Mouse (Mus musculus) ovary, postnatal 10 days (tissue): ENCODE measurements around the gene Filip1l.

Experiments
- DNase-seq: peaks from one replicate; pipeline ENCODE4 v3.0.0; 2022; ENCODE audit warnings: low spot score

Gene Filip1l

GRCm38 (mm10) chr16:57484043-57484795 lies 131.3 kb downstream of the Filip1l start:
- DNase-seq, result no peak

GRCm38 (mm10) chr16:57485265-57485664 lies 132.4 kb downstream of the Filip1l start:
- DNase-seq, result no peak

DNA sequence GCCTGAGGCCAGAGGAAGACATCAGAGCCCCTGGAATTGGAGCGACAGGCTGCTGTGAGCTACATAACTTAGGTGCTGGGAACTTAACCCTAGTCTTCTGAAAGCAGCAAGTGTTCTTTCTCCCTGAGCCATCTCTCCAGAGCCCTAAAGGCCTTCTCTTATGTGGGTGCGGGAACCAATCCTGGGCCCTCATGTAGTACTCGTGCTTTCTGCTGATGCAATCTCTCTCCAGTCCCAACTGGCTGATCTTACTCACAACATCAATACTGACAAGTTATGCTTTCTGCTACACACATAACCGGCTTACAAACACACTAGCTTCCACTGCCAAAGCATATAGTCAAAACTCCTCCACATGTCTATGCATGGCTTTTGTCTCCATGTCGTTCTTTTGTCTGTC lies 133.4 kb downstream of the Filip1l start:
- no peak for DNase-seq

DNA sequence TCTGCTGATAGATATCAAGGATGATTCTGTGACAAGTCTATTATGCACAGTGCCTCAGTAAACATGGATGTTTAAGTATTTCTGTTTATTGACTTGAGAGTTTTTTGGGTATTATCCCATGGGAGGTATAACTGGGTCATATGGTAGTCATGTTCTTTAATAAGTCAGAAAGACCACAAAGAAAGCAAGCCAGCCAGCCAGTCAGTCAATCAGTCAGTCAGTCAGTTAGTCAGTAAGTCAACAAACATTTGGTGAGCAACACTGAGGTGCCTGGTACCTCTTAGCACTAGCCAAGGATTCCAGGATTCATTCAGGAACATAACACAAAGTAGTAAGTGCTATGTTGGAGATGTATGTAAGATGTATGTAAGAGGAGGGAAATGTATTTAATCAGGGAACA lies 135.8 kb downstream of the Filip1l start:
- DNase-seq, result no peak

DNA sequence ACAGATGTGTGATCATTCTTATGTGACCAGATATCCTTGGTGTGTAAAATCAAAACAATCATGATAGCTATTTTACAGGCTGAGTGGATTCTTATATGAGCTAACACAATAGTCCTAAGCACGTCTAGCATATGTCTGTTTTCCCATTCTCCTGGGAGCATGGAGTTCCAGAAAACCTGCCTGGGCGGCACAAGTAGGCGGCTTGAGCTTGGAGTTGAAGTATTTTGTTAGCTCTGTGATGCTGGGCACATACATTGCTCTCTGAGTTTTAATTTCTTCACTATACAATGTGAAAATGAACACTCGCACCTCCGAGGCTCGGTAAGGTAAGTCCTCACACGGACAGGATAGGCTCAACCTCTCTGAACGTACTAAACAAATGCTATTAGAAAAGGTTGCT lies 137.8 kb downstream of the Filip1l start:
- DNase-seq, result no peak

DNA sequence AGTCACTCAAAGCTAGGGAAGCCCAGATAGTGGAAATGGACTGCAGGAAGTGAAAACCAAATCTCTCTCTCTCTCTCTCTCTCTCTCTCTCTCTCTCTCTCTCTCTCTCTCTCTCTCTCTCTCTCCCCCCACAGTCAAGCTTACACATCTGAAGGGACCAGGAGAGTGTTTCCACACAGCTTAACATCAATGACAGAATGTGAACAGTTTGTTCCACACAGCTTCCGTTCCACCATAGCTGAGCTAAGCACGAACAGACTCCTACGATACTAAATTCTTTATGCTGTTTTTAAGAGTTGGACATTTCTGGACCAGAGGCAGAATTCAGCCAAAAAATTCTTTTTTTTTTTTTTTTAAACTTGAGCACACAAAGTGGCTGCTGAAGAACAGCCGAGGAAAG lies 139.0 kb downstream of the Filip1l start:
- DNase-seq, result no peak

DNA sequence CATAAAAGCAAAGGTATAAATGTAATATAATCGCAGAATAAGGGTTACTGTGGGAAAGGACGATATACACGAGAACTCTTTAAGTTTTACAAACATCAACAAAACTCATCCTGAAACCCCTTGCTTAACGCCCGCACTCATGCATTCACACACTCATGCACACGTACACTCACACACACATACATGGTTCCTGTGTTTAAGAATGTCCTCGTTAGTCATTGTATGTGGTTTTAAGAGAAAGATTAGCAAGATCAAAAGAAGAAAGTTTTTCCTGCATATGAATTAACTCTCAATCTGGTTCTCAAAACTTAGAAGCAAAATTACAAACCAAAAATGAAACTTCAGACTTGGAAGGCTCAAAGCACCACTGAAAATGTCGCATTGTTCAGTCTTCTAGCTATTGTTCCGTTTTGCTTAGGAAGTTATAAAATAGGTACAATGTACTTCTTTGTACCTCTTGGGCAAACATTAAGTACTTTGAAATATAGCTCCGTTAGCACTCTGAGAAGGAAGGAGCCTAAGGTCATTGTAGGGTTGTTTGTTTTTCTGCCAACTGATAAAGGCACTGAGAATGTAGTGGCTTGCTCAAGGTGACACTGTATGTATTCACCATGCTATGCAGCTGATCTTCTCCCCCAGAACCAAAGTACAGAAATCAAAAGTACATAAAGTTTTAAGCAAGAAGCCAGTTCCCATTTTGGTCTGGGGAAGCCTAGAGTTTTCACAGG lies 142.7 kb downstream of the Filip1l start:
- DNase-seq, result no peak

- DNase-seq, result no peak
Observed at GRCm38 (mm10) chr16:57496437-57497173, 143.7 kb downstream of the Filip1l start.

- no peak for DNase-seq
Observed at GRCm38 (mm10) chr16:57500851-57501250, 148.0 kb downstream of the Filip1l start.

- no peak for DNase-seq
Observed at GRCm38 (mm10) chr16:57502230-57502629, 149.3 kb downstream of the Filip1l start.

DNA sequence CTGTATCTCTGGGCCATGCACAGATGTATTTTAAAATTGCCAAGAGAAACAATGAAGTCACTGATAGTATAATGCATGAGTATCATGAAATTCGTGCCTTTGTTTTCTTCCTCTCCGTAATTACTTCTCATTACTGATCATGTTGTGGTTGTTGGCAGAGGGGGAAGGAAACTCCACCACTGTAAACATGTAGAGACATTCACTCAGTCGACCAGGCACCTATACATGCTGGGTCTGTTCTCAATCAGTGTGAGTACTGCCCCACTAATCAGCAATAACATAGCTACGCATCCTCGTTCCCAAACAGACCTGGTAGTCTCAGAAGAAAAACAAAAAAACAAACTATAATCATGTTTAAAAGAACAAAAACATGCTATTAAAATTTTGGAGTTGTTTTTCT lies 149.9 kb downstream of the Filip1l start:
- no peak for DNase-seq

DNA sequence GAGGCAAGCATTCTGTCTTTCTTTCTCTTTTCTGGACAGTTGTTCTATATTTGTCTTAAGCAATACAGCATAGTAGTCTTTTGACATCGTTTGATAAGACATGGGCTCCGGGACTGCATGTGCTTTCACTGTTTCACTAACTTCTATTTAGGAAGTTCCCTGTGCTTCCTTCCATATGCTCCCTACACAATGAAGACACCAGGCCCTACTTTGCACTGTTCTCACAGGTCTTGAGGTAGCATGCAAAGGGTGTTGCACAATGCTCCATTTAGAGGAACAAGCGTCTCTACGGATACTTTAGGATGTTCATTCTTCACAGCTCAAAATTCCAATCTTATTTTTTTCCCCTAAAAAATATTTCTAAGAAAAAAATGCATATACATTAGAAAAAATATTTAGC lies 151.8 kb downstream of the Filip1l start:
- DNase-seq, result no peak

DNA sequence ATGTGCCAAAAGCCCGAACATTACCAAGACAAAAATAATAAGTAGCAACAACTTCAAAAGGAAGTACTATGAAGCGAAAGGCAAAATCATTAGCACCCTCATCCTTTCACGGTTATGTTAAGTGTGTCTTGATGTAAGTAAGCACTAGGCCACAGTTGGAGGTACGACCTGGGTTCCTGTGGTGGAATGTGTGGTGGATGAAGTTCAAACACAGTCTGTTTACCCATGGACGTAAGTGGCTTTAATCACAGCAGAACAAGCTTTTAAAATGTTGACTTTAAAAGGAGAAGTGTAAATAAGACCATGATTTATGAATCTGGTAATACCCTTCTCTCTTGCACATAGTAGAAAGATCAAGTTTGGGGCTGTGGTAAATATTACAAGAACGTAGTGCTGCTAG lies 153.2 kb downstream of the Filip1l start:
- DNase-seq, result no peak

- DNase-seq, result no peak
Observed at GRCm38 (mm10) chr16:57508351-57508750, 155.5 kb downstream of the Filip1l start.

DNA sequence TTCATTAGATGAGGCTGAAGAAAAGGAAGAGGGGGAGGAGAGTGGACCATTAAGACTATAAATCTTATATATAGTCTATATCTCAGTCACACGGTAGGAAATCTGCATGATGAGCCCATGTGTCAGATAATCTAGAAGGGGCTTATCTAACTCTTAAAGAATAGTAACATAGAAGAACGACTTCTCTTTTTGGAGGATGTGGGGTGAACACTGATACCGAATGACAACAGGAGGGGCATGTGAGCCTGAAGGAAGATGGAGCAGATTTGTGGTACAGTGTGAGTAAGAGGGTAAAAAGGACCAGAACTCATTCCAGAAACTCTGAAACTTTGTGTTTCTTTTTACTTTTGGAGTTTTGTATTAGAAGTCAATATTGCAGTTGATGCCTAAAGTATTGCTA lies 156.2 kb downstream of the Filip1l start:
- DNase-seq, result no peak

- DNase-seq, result no peak
Observed at GRCm38 (mm10) chr16:57513562-57513961, 160.7 kb downstream of the Filip1l start.

DNA sequence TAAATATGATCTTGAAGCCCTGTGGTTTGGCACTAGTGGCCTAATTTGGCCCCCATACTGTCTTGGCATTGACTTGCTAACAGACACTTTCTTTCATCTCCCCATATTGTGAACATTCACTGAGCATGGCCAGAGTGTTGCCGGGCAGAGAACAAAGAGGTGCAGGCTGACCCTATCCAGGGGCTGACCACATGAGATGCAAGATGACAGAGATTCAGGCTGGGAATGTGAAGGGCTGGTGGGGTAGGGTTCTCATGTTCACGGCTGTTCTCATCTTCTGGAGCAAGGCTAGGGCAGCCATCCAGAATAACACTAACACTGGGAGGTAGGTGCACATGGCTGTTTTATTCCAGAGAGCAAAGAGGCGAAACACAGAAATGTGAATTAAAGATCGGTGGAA lies 161.5 kb downstream of the Filip1l start:
- DNase-seq, result no peak

- no peak for DNase-seq
Observed at GRCm38 (mm10) chr16:57515636-57516035, 162.7 kb downstream of the Filip1l start.

DNA sequence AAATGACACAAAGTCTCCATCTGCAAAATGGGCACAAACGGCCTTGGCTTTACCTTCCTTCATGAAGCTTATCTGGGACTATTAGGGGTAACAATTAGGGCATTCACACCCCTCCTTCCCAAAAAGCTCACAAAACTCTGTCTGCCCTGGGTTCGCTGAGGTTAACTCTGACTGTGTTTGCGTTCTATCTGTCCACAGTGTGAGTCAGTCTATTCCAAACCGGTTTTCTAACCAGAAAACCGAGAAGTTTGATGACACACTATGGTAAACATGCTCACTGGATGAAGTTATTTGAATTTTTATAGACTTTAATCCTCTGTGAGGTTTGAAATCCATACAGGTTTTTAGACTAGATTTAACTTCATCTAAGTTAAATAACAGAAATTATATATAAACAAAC lies 172.2 kb downstream of the Filip1l start:
- DNase-seq, result no peak

- DNase-seq, result no peak
Observed at GRCm38 (mm10) chr16:57525476-57525875, 172.6 kb downstream of the Filip1l start.

DNA sequence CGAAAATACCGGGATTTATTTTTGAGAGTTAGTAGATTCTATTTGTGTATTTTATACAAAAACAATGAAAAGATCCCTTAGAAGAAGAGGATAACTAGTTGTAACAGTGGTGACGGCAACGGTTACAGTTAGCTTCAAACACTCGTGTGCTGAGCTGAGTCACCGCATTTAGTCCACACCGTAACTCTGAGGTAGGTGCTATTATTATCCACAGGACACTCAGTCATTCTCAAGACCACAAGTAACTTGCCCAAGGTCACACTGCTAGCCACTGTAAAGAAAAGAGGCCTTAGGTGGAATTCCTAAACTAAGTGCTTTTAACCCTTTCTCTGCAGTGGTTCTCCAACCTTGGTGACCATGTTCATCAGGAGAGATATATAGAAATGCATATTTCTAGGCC lies 174.0 kb downstream of the Filip1l start:
- DNase-seq, result no peak

GRCm38 (mm10) chr16:57528457-57528856 lies 175.6 kb downstream of the Filip1l start:
- DNase-seq, result no peak

DNA sequence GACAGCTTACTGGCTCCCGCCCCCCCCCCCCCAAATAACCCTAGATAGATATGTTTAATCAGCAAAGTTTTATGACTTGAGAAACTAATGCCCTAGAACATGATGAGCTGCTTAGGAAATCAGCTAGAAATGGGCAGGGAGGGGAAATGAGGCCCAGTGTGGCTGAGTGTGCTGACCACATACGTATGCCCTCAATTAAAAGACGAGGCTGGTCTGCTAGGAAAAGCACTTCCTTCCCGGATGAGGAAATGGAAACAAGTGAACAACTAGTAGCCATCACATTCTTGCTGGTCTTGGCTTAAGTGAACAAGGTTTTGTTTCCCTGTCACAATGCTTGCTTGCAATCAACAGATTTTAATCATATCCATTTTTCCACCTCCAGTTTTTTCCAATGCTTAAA lies 177.7 kb downstream of the Filip1l start:
- DNase-seq, result no peak
